Mouse (Mus musculus) forebrain, postnatal 0 days (tissue): Measurements from ENCODE around the gene Manba. TPM values are rescaled to one million over a fixed set of nuclear protein-coding genes. Genes with fewer than 3 reads are reported as not detected.

Source experiments
- ATAC-seq: fragments of 200-750 bp; cut with Nextera tagmentation; 2 replicates; pipeline ENCODE4 v1.8.0; 2017; ENCODE audit warnings: mild to moderate bottlenecking, moderate library complexity
- DNase-seq: peaks from one replicate; pipeline ENCODE4 v3.0.0-alpha.2; 2015
- H3K27ac ChIP-seq: fragments of 300-500 bp; sonication (generic); 2 replicates; pipeline ENCODE4 v1.5.1; 2014; ENCODE audit warnings: low read depth, mild to moderate bottlenecking, antibody characterized with exemption, low read length, moderate library complexity, mixed read lengths
- H3K27me3 ChIP-seq: fragments of 300-500 bp; sonication (generic); 2 replicates; pipeline ENCODE4 v1.6.1; 2014; ENCODE audit warnings: mild to moderate bottlenecking, low read length, mixed read lengths; ENCODE audit not compliant: insufficient read depth
- H3K36me3 ChIP-seq: fragments of 300-500 bp; sonication (generic); 2 replicates; pipeline ENCODE4 v1.6.1; 2014; ENCODE audit warnings: mild to moderate bottlenecking, moderate library complexity; ENCODE audit not compliant: insufficient read depth
- H3K4me1 ChIP-seq: fragments of 300-500 bp; sonication (generic); 2 replicates; pipeline ENCODE4 v1.6.1; 2014; ENCODE audit warnings: antibody characterized with exemption; ENCODE audit not compliant: insufficient read depth
- H3K4me2 ChIP-seq: fragments of 300-500 bp; sonication (generic); 2 replicates; pipeline ENCODE4 v1.6.1; 2014; ENCODE audit warnings: low read depth, mild to moderate bottlenecking, moderate library complexity
- H3K4me3 ChIP-seq: fragments of 300-500 bp; sonication (generic); 2 replicates; pipeline ENCODE4 v1.5.1; 2014; ENCODE audit warnings: low read depth, low read length, mixed read lengths
- H3K9ac ChIP-seq: fragments of 300-500 bp; sonication (generic); 2 replicates; pipeline ENCODE4 v1.6.1; 2014; ENCODE audit warnings: mild to moderate bottlenecking
- H3K9me3 ChIP-seq: fragments of 300-500 bp; sonication (generic); 2 replicates; pipeline ENCODE4 v1.6.1; 2016; ENCODE audit warnings: low read length
- CTCF ChIP-seq: sonication (generic); IDR thresholded peaks from 2 replicates; pipeline ENCODE4 v1.5.1; 2016; ENCODE audit warnings: antibody characterized with exemption, control low read depth, low read depth
- WGBS: fragments of 180-500 bp; shearing (Covaris S2); extraction: QIAGEN DNeasy Blood & Tissue Kit; methylation state at CpG from one replicate; pipeline ENCODE4 v1.1.7; 2014; 5-methylcytosine and 5-hydroxymethylcytosine counted together
- polyA plus RNA-seq: library from polyadenylated mRNA; unstranded; fragments of >200 nt; fragmentation: Nextera tagmentation; extraction: Ambion mirVana; gene quantifications from 2 replicates; pipeline ENCODE4 v1.2.1, GENCODE M21; 2015
- total RNA-seq: library from RNA; depleted of rRNA; stranded (reverse); fragments of >200 nt; gene quantifications from 2 replicates; pipeline ENCODE4 v1.2.3, GENCODE M21; 2014

The Manba gene
- total and polyA plus RNA-seq, 2 experiments from 2014 or later = 4.7 to 7.2 TPM

- no peak overlapping the region for H3K4me2 ChIP-seq
- H3K9me3 ChIP-seq = no peaks in the 10 kb centered on the region
- TF ChIP-seq CTCF = no peak
- no peak overlapping the region for H3K4me3 ChIP-seq
- WGBS = 80% methylated on average over 5 of the region's 5 CpGs
- no peaks in the 10 kb centered on the region for H3K36me3 ChIP-seq
- no peak for ATAC-seq
- H3K27me3 ChIP-seq = no peaks in the 10 kb centered on the region
- H3K27ac ChIP-seq = no peak overlapping the region
- H3K9ac ChIP-seq = no peak overlapping the region
- no peaks in the 10 kb centered on the region for H3K4me1 ChIP-seq
- DNase-seq = no peak
Observed at GRCm38 (mm10) chr3:135552874-135553273, 67.5 kb downstream of the Manba start.

GRCm38 (mm10) chr3:135555192-135555591 lies 69.8 kb downstream of the Manba start:
- no peak for TF ChIP-seq CTCF
- Histone ChIP-seq H3K9me3 (no peaks in the 10 kb centered on the region), H3K4me1 (no peaks in the 10 kb centered on the region), H3K36me3 (no peaks in the 10 kb centered on the region), H3K27me3 (no peaks in the 10 kb centered on the region), H3K4me3 (no peak overlapping the region), H3K27ac (no peak overlapping the region), H3K9ac (no peak overlapping the region), H3K4me2 (no peak overlapping the region)
- DNase-seq (no peak), ATAC-seq (no peak)
- WGBS = 41% methylated on average over 6 of the region's 6 CpGs

- Histone ChIP-seq H3K4me2 (no peak overlapping the region), H3K4me3 (no peak overlapping the region), H3K9me3 (no peaks in the 10 kb centered on the region), H3K9ac (no peak overlapping the region), H3K4me1 (no peaks in the 10 kb centered on the region), H3K27me3 (no peaks in the 10 kb centered on the region), H3K36me3 (no peaks in the 10 kb centered on the region), H3K27ac (no peak overlapping the region)
- TF ChIP-seq CTCF = no peak
- ATAC-seq (no peak), DNase-seq (no peak)
- 74% methylated on average over 7 of the region's 7 CpGs for WGBS
Observed at GRCm38 (mm10) chr3:135556052-135556587, 70.7 kb downstream of the Manba start.

- Histone ChIP-seq H3K27me3 (no peaks in the 10 kb centered on the region), H3K9ac (no peak overlapping the region), H3K9me3 (no peaks in the 10 kb centered on the region), H3K4me2 (no peak overlapping the region), H3K4me3 (no peak overlapping the region), H3K27ac (no peak overlapping the region), H3K36me3 (no peaks in the 10 kb centered on the region), H3K4me1 (no peaks in the 10 kb centered on the region)
- DNase-seq (peak; percentile 69), ATAC-seq (peak; percentile 88)
- TF ChIP-seq CTCF = no peak
- WGBS = 42% methylated on average over 12 of the region's 12 CpGs
Observed at GRCm38 (mm10) chr3:135556851-135557662, 71.6 kb downstream of the Manba start.

GRCm38 (mm10) chr3:135562036-135562435 lies 76.6 kb downstream of the Manba start:
- H3K36me3 ChIP-seq = no peaks in the 10 kb centered on the region
- no peak overlapping the region for H3K4me3 ChIP-seq
- no peak for DNase-seq
- no peak overlapping the region for H3K4me2 ChIP-seq
- no peaks in the 10 kb centered on the region for H3K27me3 ChIP-seq
- no peak for ATAC-seq
- H3K27ac ChIP-seq = no peak overlapping the region
- WGBS = 80% methylated on average over 7 of the region's 7 CpGs
- TF ChIP-seq CTCF = no peak
- no peak overlapping the region for H3K9ac ChIP-seq
- no peaks in the 10 kb centered on the region for H3K9me3 ChIP-seq
- H3K4me1 ChIP-seq = no peaks in the 10 kb centered on the region

GRCm38 (mm10) chr3:135563163-135563689 lies 77.8 kb downstream of the Manba start:
- no peak overlapping the region for H3K4me2 ChIP-seq
- DNase-seq (no peak), ATAC-seq (no peak)
- 91% methylated on average over 17 of the region's 17 CpGs for WGBS
- H3K27me3 ChIP-seq = no peaks in the 10 kb centered on the region
- no peak overlapping the region for H3K4me3 ChIP-seq
- no peak overlapping the region for H3K9ac ChIP-seq
- no peak for TF ChIP-seq CTCF
- no peak overlapping the region for H3K27ac ChIP-seq
- H3K9me3 ChIP-seq = no peaks in the 10 kb centered on the region
- no peaks in the 10 kb centered on the region for H3K36me3 ChIP-seq
- no peaks in the 10 kb centered on the region for H3K4me1 ChIP-seq

GRCm38 (mm10) chr3:135564706-135565105 lies 79.3 kb downstream of the Manba start:
- Histone ChIP-seq H3K36me3 (no peaks in the 10 kb centered on the region), H3K9me3 (no peaks in the 10 kb centered on the region), H3K27ac (no peak overlapping the region), H3K9ac (no peak overlapping the region), H3K4me2 (no peak overlapping the region), H3K27me3 (no peaks in the 10 kb centered on the region), H3K4me3 (no peak overlapping the region), H3K4me1 (no peaks in the 10 kb centered on the region)
- no peak for DNase-seq
- 90% methylated on average over 9 of the region's 9 CpGs for WGBS
- ATAC-seq = no peak
- no peak for TF ChIP-seq CTCF
